Mouse (Mus musculus) right cerebral cortex, postnatal 36 days (tissue): Measurements from ENCODE around the gene H60c.
"Not testable (repeated sequence)": the region's sequence is repeated elsewhere in the genome, so short reads cannot be mapped to it uniquely, and the experiment has no call there.

Source experiments
- DNase-seq, 2 experiments: peaks; one replicate each; pipeline ENCODE4 v3.0.0; 2022; ENCODE audit warnings: low spot score in 2 of 2, mixed read lengths in 1 of 2

H60c gene

GRCm38 (mm10) chr10:3267671-3268070 is at the start of gene H60c:
TSS of gene H60c (minus strand) at chr10:3267771.
- no peak for DNase-seq

GRCm38 (mm10) chr10:3308821-3309206 is 41.2 kb upstream of the H60c start:
- DNase-seq, result no peak

GRCm38 (mm10) chr10:3308180-3308820 is 40.7 kb upstream of the H60c start:
- DNase-seq, result no peak

GRCm38 (mm10) chr10:3307752-3308151 is 40.2 kb upstream of the H60c start:
- DNase-seq, result peak; percentile 13 to 34

GRCm38 (mm10) chr10:3293969-3294368 is 26.4 kb upstream of the H60c start:
- no peak for DNase-seq

GRCm38 (mm10) chr10:3281047-3281446 is 13.5 kb upstream of the H60c start:
- DNase-seq, result no peak

- DNase-seq, result no peak
Measured at GRCm38 (mm10) chr10:3274065-3274464, 6.5 kb upstream of the H60c start.

GRCm38 (mm10) chr10:3271036-3271435 is 3.5 kb upstream of the H60c start:
- no peak for DNase-seq

- no peak for DNase-seq
Measured at GRCm38 (mm10) chr10:3266729-3267128, 842 bp downstream of the H60c start.

GRCm38 (mm10) chr10:3262784-3263183 is 4.8 kb downstream of the H60c start:
- no peak for DNase-seq

- DNase-seq, result no peak
Measured at GRCm38 (mm10) chr10:3257391-3257790, 10.2 kb downstream of the H60c start.

- not testable (repeated sequence) for DNase-seq
Measured at GRCm38 (mm10) chr10:3238436-3238835, 29.1 kb downstream of the H60c start.

GRCm38 (mm10) chr10:3236638-3237270 is 30.8 kb downstream of the H60c start:
- no peak for DNase-seq

- DNase-seq, result no peak
Measured at GRCm38 (mm10) chr10:3228447-3229195, 39.0 kb downstream of the H60c start.
